Mouse (Mus musculus): ENCODE measurements around the gene Tacc2. TPM values are rescaled to one million over a fixed set of nuclear protein-coding genes. Genes with fewer than 3 reads are reported as not detected.

Tacc2 gene
- total and polyA plus RNA-seq, 3 experiments = 3.5 to 21.5 TPM; not detected in 1

- H3K79me2 ChIP-seq (ENCODE audit: control insufficient read depth, insufficient read depth, low read length, poor library complexity) = no peaks in the 10 kb centered on the region
- no peak for DNase-seq (ENCODE audit: low read depth, low spot score)
- H3K27ac ChIP-seq (ENCODE audit: control insufficient read depth, low read depth, low read length) = no peak overlapping the region
- no peaks in the 10 kb centered on the region for H3K27me3 ChIP-seq (ENCODE audit: control insufficient read depth in 1 of 2, insufficient read depth in 2 of 2, low read length in 2 of 2)
- no peak overlapping the region for H3K4me3 ChIP-seq (ENCODE audit: control insufficient read depth in 1 of 2, insufficient read depth in 1 of 2, low read depth in 2 of 2, low read length in 2 of 2)
- TF ChIP-seq MYB (IDR thresholded peaks at IDR 0.05; ENCODE audit: low read depth, low read length) = no peak
- H3K4me1 ChIP-seq (ENCODE audit: control insufficient read depth in 1 of 2, insufficient read depth in 2 of 2, low read length in 2 of 2) = peaks cover 10 to 26% of the 10 kb centered on the region in 2 experiments; a peak in 3 of 4 replicates
- H3K9me3 ChIP-seq (replicated peaks; ENCODE audit: insufficient read depth, low read length) = no peaks in the 10 kb centered on the region
- no peak overlapping the region for H3K9ac ChIP-seq (ENCODE audit: control insufficient read depth, low read depth, low read length, poor library complexity, severe bottlenecking)
- H3K36me3 ChIP-seq (ENCODE audit: control insufficient read depth in 1 of 2, insufficient read depth in 2 of 2, low read length in 2 of 2) = peaks cover 3 to 18% of the 10 kb centered on the region in 2 experiments; a peak in 2 of 4 replicates
Observed at GRCm38 (mm10) chr7:130668729-130669281, 91.6 kb downstream of the Tacc2 start.

- Histone ChIP-seq H3K27ac (ENCODE audit: control insufficient read depth, low read depth, low read length) (no peak overlapping the region), H3K27me3 (ENCODE audit: control insufficient read depth in 1 of 2, insufficient read depth in 2 of 2, low read length in 2 of 2) (no peaks in the 10 kb centered on the region), H3K36me3 (ENCODE audit: control insufficient read depth in 1 of 2, insufficient read depth in 2 of 2, low read length in 2 of 2) (peaks cover 3 to 18% of the 10 kb centered on the region in 2 experiments; a peak in 2 of 4 replicates), H3K79me2 (ENCODE audit: control insufficient read depth, insufficient read depth, low read length, poor library complexity) (no peaks in the 10 kb centered on the region), H3K9me3 (replicated peaks; ENCODE audit: insufficient read depth, low read length) (no peaks in the 10 kb centered on the region), H3K4me3 (ENCODE audit: control insufficient read depth in 1 of 2, insufficient read depth in 1 of 2, low read depth in 2 of 2, low read length in 2 of 2) (no peak overlapping the region), H3K4me1 (ENCODE audit: control insufficient read depth in 1 of 2, insufficient read depth in 2 of 2, low read length in 2 of 2) (peaks cover 10 to 26% of the 10 kb centered on the region in 2 experiments; a peak in 3 of 4 replicates), H3K9ac (ENCODE audit: control insufficient read depth, low read depth, low read length, poor library complexity, severe bottlenecking) (no peak overlapping the region)
- DNase-seq (ENCODE audit: low read depth, low spot score) = peak; percentile 43
- TF ChIP-seq CHD2 (IDR thresholded peaks at IDR 0.05; ENCODE audit: low read length) = no peak
- TF ChIP-seq GATA1 (IDR thresholded peaks at IDR 0.05; ENCODE audit: low read depth, low read length) = peak; percentile 67
- peak; percentile 62 for TF ChIP-seq TCF12 (IDR thresholded peaks at IDR 0.05; ENCODE audit: low read depth, low read length)
- TF ChIP-seq POLR2AphosphoS5 (IDR thresholded peaks at IDR 0.05; ENCODE audit: borderline replicate concordance, low read depth, low read length) = no peak
- no peak for TF ChIP-seq TBP (IDR thresholded peaks at IDR 0.05; ENCODE audit: low read depth, low read length)
- no peak for TF ChIP-seq MAX (IDR thresholded peaks at IDR 0.05; ENCODE audit: low read length)
- TF ChIP-seq ZMIZ1 (IDR thresholded peaks at IDR 0.05; ENCODE audit: low read depth, low read length) = no peak
- TF ChIP-seq E2F4 (IDR thresholded peaks at IDR 0.05; ENCODE audit: borderline replicate concordance, low read depth, low read length) = no peak
- no peak for TF ChIP-seq MYB (IDR thresholded peaks at IDR 0.05; ENCODE audit: low read depth, low read length)
- TF ChIP-seq NELFE (IDR thresholded peaks at IDR 0.05; ENCODE audit: low read depth, low read length) = no peak
- TF ChIP-seq ZKSCAN1 (IDR thresholded peaks at IDR 0.05; ENCODE audit: low read depth, low read length) = no peak
- peak; percentile 65; the same call in 1 of the 2 replicates for TF ChIP-seq ETS1 (IDR thresholded peaks at IDR 0.05; ENCODE audit: low read depth, low read length)
- TF ChIP-seq TAL1 (IDR thresholded peaks at IDR 0.05; ENCODE audit: low read length) = peak; percentile 23; the same call in 1 of the 2 replicates
- TF ChIP-seq MAFK (IDR thresholded peaks at IDR 0.05; ENCODE audit: borderline replicate concordance, low read depth, low read length) = no peak
- no peak for TF ChIP-seq NRF1 (IDR thresholded peaks at IDR 0.05; ENCODE audit: insufficient read depth, low read depth, low read length, poor library complexity, severe bottlenecking)
- no peak for TF ChIP-seq UBTF (IDR thresholded peaks at IDR 0.05; ENCODE audit: borderline replicate concordance, insufficient read depth, low read depth, low read length)
- TF ChIP-seq MXI1 (IDR thresholded peaks at IDR 0.05; ENCODE audit: low read depth, low read length) = no peak
- TF ChIP-seq ZNF384 (IDR thresholded peaks at IDR 0.05; ENCODE audit: low read depth, low read length) = no peak
- TF ChIP-seq EP300 (IDR thresholded peaks at IDR 0.05; ENCODE audit: low read depth in 1 of 2, low read length in 2 of 2) = peak; percentile 35 to 44; a peak in 1 of 4 replicates
- no peak for TF ChIP-seq SIN3A (IDR thresholded peaks at IDR 0.05; ENCODE audit: low read length)
- TF ChIP-seq MEF2A (IDR thresholded peaks at IDR 0.05; ENCODE audit: extremely low read depth, insufficient replicate concordance, low read depth, low read length, poor library complexity, severe bottlenecking) = no peak
- TF ChIP-seq MYC (IDR thresholded peaks at IDR 0.05; ENCODE audit: low read depth, low read length) = no peak
- TF ChIP-seq MAZ (IDR thresholded peaks at IDR 0.05; ENCODE audit: low read depth, low read length) = no peak
- no peak for TF ChIP-seq POLR2AphosphoS2 (IDR thresholded peaks at IDR 0.05; ENCODE audit: low read length)
- no peak for TF ChIP-seq CTCF (IDR thresholded peaks at IDR 0.05 in 2 of 3, conservative IDR thresholded peaks at IDR 0.05 in 1 of 3; ENCODE audit: control insufficient read depth in 1 of 3, insufficient read depth in 1 of 3, low read depth in 2 of 3, low read length in 3 of 3, poor library complexity in 1 of 3, severe bottlenecking in 1 of 3)
Observed at GRCm38 (mm10) chr7:130669370-130669881, 92.2 kb downstream of the Tacc2 start.
